ENCODE assay signal across 10 mouse cellular contexts in genomic region chr3:84652643-84653556, GRCm38 (mm10). TPM values are rescaled to one million over a fixed set of nuclear protein-coding genes. Genes with fewer than 3 reads are reported as not detected.
DNase-seq lines count a peak whose midpoint lies in the region; ATAC-seq lines count a peak whose summit lies in the region.
"Had no signal": no experiment of that assay in that cellular context is flagged by ENCODE, and none has a peak within 500 bp of the region (broad histone marks: within the 10 kb centered on the region; RNA-seq: fewer than 3 reads in every experiment).

No protein-coding gene starts in this region.

- peaks cover 7% of the 10 kb centered on the region; the same call in 1 of the 2 replicates for H3K27me3 ChIP-seq in midbrain, embryonic 13.5 days
- H3K27me3 ChIP-seq in midbrain, embryonic 11.5 days (ENCODE audit: control insufficient read depth, insufficient read depth, low read length): no peaks in the 10 kb centered on the region
- no peaks in the 10 kb centered on the region for H3K27me3 ChIP-seq in intestine, embryonic 14.5 days (replicated peaks; ENCODE audit: control insufficient read depth, insufficient read depth, low read length)
- H3K27me3 ChIP-seq in stomach, embryonic 16.5 days (ENCODE audit: control insufficient read depth, insufficient read depth, low read length): no peaks in the 10 kb centered on the region
- H3K27me3 ChIP-seq: embryonic facial prominence, embryonic 12.5 days had no signal

- peaks cover 20% of the 10 kb centered on the region for H3K4me1 ChIP-seq in midbrain, embryonic 13.5 days (replicated peaks)
- H3K4me1 ChIP-seq in midbrain, embryonic 11.5 days (ENCODE audit: control insufficient read depth, insufficient read depth, low read length): peaks cover 7% of the 10 kb centered on the region
- peaks cover 18% of the 10 kb centered on the region for H3K4me1 ChIP-seq in intestine, embryonic 14.5 days (replicated peaks; ENCODE audit: control insufficient read depth, insufficient read depth, low read length)
- peaks cover 20% of the 10 kb centered on the region for H3K4me1 ChIP-seq in stomach, embryonic 16.5 days (ENCODE audit: control insufficient read depth, insufficient read depth, low read length)

- 82% methylated on average over 12 of the region's 12 CpGs for WGBS in midbrain, embryonic 13.5 days
- 81% methylated on average over 12 of the region's 12 CpGs for WGBS in midbrain, embryonic 11.5 days
- 75% methylated on average over 12 of the region's 12 CpGs for WGBS in intestine, embryonic 14.5 days
- WGBS in stomach, embryonic 16.5 days: 77% methylated on average over 12 of the region's 12 CpGs

- no peaks in the 10 kb centered on the region for H3K9me3 ChIP-seq in midbrain, embryonic 13.5 days
- no peaks in the 10 kb centered on the region for H3K9me3 ChIP-seq in midbrain, embryonic 11.5 days (ENCODE audit: control insufficient read depth, low read length)
- no peaks in the 10 kb centered on the region for H3K9me3 ChIP-seq in intestine, embryonic 14.5 days (ENCODE audit: control insufficient read depth, low read length)
- no peaks in the 10 kb centered on the region for H3K9me3 ChIP-seq in stomach, embryonic 16.5 days (replicated peaks; ENCODE audit: control insufficient read depth, low read length)
- H3K9me3 ChIP-seq: embryonic facial prominence, embryonic 12.5 days had no signal

- H3K4me3 ChIP-seq in midbrain, embryonic 13.5 days (replicated peaks): no peak overlapping the region
- H3K4me3 ChIP-seq in midbrain, embryonic 11.5 days (ENCODE audit: low read depth, low read length): no peak overlapping the region
- H3K4me3 ChIP-seq in intestine, embryonic 14.5 days (ENCODE audit: low read depth, low read length): no peak overlapping the region
- no peak overlapping the region; the same call in 1 of the 2 replicates for H3K4me3 ChIP-seq in stomach, embryonic 16.5 days (replicated peaks; ENCODE audit: low read length)

- 0 out of 2 replicates have a peak overlapping the region, but pooled peaks have one; percentile 39 for H3K4me2 ChIP-seq in midbrain, embryonic 13.5 days (replicated peaks)
- no peak overlapping the region for H3K4me2 ChIP-seq in midbrain, embryonic 11.5 days
- H3K4me2 ChIP-seq in intestine, embryonic 14.5 days (ENCODE audit: low read length): peak overlapping the region; percentile 45
- peak overlapping the region; percentile 58 for H3K4me2 ChIP-seq in stomach, embryonic 16.5 days (ENCODE audit: low read depth, low read length)

- no peak overlapping the region for H3K27ac ChIP-seq in midbrain, embryonic 13.5 days
- no peak overlapping the region for H3K27ac ChIP-seq in midbrain, embryonic 11.5 days (ENCODE audit: low read depth, low read length)
- H3K27ac ChIP-seq in intestine, embryonic 14.5 days (ENCODE audit: low read depth): no peak overlapping the region
- peak overlapping the region; percentile 58; the same call in 1 of the 2 replicates for H3K27ac ChIP-seq in stomach, embryonic 16.5 days (ENCODE audit: low read length)
- H3K27ac ChIP-seq: embryonic facial prominence, embryonic 12.5 days had no signal

- ATAC-seq in midbrain, embryonic 13.5 days: no peak
- ATAC-seq in midbrain, embryonic 11.5 days (ENCODE audit: low FRiP score): no peak
- ATAC-seq in intestine, embryonic 14.5 days (replicated peaks; ENCODE audit: low FRiP score, low TSS enrichment, low read depth): no peak
- no peak for ATAC-seq in stomach, embryonic 16.5 days (ENCODE audit: insufficient read depth, low FRiP score)
- no peak for ATAC-seq in CD4-positive, CD25-positive, alpha-beta regulatory T cell, adult 4 months

- DNase-seq in frontal cortex, adult 2 months (ENCODE audit: extremely low spot score in 1 of 2, low spot score in 1 of 2): peak; percentile 14 to 29
- DNase-seq in frontal cortex, postnatal 10 days (ENCODE audit: low spot score in 2 of 2): no peak
- DNase-seq in midbrain, embryonic 11.5 days (ENCODE audit: low spot score, missing footprints): no peak
- no peak for DNase-seq in intestine, embryonic 14.5 days (ENCODE audit: low spot score)
- no peak for DNase-seq in ovary, postnatal 36 days (ENCODE audit: low spot score)
- DNase-seq: layer of hippocampus, adult 9-11 months had no signal

- no peak overlapping the region for H3K9ac ChIP-seq in midbrain, embryonic 13.5 days (replicated peaks)
- H3K9ac ChIP-seq in midbrain, embryonic 11.5 days (ENCODE audit: low read length): no peak overlapping the region
- H3K9ac ChIP-seq in intestine, embryonic 14.5 days (ENCODE audit: low read length): no peak overlapping the region
- no peak overlapping the region for H3K9ac ChIP-seq in stomach, embryonic 16.5 days (ENCODE audit: low read length)
- H3K9ac ChIP-seq: embryonic facial prominence, embryonic 12.5 days had no signal

- H3K36me3 ChIP-seq in midbrain, embryonic 13.5 days: no peaks in the 10 kb centered on the region
- no peaks in the 10 kb centered on the region for H3K36me3 ChIP-seq in midbrain, embryonic 11.5 days (ENCODE audit: control insufficient read depth, insufficient read depth, low read length)
- H3K36me3 ChIP-seq in intestine, embryonic 14.5 days (ENCODE audit: control insufficient read depth, insufficient read depth, low read length): no peaks in the 10 kb centered on the region
- no peaks in the 10 kb centered on the region for H3K36me3 ChIP-seq in stomach, embryonic 16.5 days (ENCODE audit: control insufficient read depth, insufficient read depth, low read length)
- H3K36me3 ChIP-seq: embryonic facial prominence, embryonic 12.5 days had no signal

RNA-seq across cellular contexts. Expression of gene Tmem154, which starts 13.1 kb away (rescaled TPM):
- polyA plus RNA-seq in frontal cortex, adult 2 months (2012; rRNA removed): 0.70 and 0.80 TPM in 2 replicates
- 0.73 and 1.1 TPM in 2 replicates for polyA plus RNA-seq in midbrain, embryonic 13.5 days (2015; fragmentation: Nextera tagmentation; extraction: Ambion mirVana)
- 0.16 and 0.36 TPM in 2 replicates for polyA plus RNA-seq in midbrain, embryonic 11.5 days (2014; fragmentation: Nextera tagmentation; extraction: Ambion mirVana)
- 0.93 and 1.7 TPM in 2 replicates for polyA plus RNA-seq in intestine, embryonic 14.5 days (2014; fragmentation: Nextera tagmentation; extraction: Ambion mirVana)
- polyA plus RNA-seq in stomach, embryonic 16.5 days (2015; fragmentation: Nextera tagmentation; extraction: Ambion mirVana): 14.8 and 19.1 TPM in 2 replicates
- 100 to 1,000 TPM; 140 to 141 TPM for polyA plus RNA-seq in CD4-positive, CD25-positive, alpha-beta regulatory T cell, adult 4 months (2017; shearing (Covaris generic))

RNA-seq across cellular contexts. Expression of gene Tigd4, which starts 59.5 kb away (rescaled TPM):
- polyA plus RNA-seq in frontal cortex, adult 2 months (2012; rRNA removed): 0.04 and 0.10 TPM in 2 replicates
- polyA plus RNA-seq in midbrain, embryonic 13.5 days (2015; fragmentation: Nextera tagmentation; extraction: Ambion mirVana): not detected in 2 replicates
- not detected in 2 replicates for polyA plus RNA-seq in midbrain, embryonic 11.5 days (2014; fragmentation: Nextera tagmentation; extraction: Ambion mirVana)
- not detected in 2 replicates for polyA plus RNA-seq in intestine, embryonic 14.5 days (2014; fragmentation: Nextera tagmentation; extraction: Ambion mirVana)
- 0.21 and 0.31 TPM in 2 replicates for polyA plus RNA-seq in stomach, embryonic 16.5 days (2015; fragmentation: Nextera tagmentation; extraction: Ambion mirVana)
- polyA plus RNA-seq in CD4-positive, CD25-positive, alpha-beta regulatory T cell, adult 4 months (2017; shearing (Covaris generic)): not detected

Comparison
In these comparisons a context has a peak if more than half of its experiments do, and no peak if none do; other contexts are left out.
1. DNase-seq: peak in frontal cortex, adult 2 months (2 of 2); none in frontal cortex, postnatal 10 days (0 of 2), midbrain, embryonic 11.5 days (single experiment), intestine, embryonic 14.5 days (single experiment) and ovary, postnatal 36 days (single experiment).